Mouse (Mus musculus) liver, embryonic 14.5 days (tissue): ENCODE results near the gene Gm7247.

Experiments used
- CTCF ChIP-seq: IDR thresholded peaks from 2 replicates; pipeline ENCODE4 v1.5.1; 2016; ENCODE audit warnings: antibody characterized with exemption, low read depth, control low read depth
- EP300 ChIP-seq: IDR thresholded peaks from 2 replicates; pipeline ENCODE4 v1.6.1; 2016; ENCODE audit warnings: antibody characterized with exemption, low read depth

- TF ChIP-seq CTCF, result no peak
- no peak for TF ChIP-seq EP300
Observed at GRCm38 (mm10) chr14:51423885-51424284, 62.3 kb downstream of the Gm7247 start.
